Mouse (Mus musculus) fat pad, adult 2 months (tissue): ENCODE measurements at regions not wholly inside any gene's neighbourhood (a gene's known extent, or its start where the extent isn't known, plus 50 kb on each side); places are given as distances from the start of the nearest gene placed in this dataset.

Experiments
- DNase-seq: peaks from one replicate; pipeline ENCODE4 v3.0.0-alpha.2; 2011; ENCODE audit warnings: low read depth, low spot score; ENCODE audit errors: extremely low read depth

DNA sequence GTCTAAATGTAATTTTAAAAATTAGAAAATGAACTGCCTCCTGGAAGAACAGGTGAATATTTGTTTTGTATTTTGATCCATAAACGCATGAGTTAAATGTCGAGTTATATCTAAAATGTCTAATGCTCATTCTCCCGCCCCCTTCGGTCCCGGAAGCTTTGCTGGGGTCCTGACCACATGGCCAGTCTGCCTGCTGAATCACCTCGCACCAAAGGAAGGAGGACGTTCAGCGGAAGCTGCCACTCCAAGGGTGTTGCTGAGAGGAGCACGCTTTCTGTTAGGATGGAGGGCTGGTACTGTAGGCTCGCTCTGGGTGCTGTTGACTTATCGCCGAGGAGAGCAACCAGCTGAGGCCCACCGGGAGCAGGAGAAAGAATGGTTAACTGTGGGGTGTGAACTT, 328.0 kb downstream of the Zfp706 start:
- DNase-seq, result no peak

DNA sequence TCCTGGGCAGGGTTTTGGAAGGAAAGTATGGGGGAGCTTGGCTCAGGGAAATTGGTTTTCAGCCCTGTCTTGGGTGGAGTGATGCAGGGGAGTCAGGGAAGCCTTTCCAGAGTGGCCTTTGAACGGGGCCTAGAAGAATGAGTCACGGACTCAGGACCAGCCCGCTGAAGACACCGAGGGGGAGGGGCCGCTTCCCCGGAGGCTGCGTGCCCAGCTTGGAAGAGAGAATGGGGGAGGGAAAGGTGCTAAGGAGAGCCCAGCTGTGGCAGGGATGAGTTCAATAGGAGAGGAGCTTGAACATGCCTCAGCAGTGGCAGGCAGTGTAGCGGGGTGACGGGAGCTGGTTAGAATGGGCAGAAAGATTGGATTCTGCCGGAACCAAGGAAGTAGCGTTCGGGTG, 337.8 kb downstream of the Zfp706 start:
- DNase-seq, result no peak

GRCm38 (mm10) chr15:36666566-36666965, 341.0 kb downstream of the Zfp706 start:
- no peak for DNase-seq

DNA sequence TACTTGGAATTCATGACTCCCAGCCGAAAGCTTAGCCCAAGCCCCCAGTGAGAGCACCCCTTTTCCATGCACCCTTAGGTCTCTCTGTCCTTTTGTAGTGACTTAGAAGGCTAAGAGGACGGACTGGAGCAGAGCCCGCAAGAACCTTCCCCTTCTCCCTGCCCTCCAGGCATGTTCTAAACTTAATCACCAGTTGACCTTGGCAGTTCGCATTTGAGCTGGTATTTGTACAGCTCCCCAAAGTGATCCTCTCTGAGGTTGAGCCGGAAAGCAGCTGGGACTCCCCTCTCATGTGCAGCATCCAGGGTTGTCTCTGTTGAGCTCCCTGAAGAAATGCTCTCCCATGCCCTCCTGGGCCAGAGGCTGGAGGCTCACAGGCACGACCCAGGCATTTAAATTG, 343.2 kb downstream of the Zfp706 start:
- DNase-seq, result no peak

GRCm38 (mm10) chr15:36660986-36661385, 346.6 kb downstream of the Zfp706 start:
- no peak for DNase-seq
